Mouse (Mus musculus) kidney, postnatal 4 days (tissue): ENCODE results near the gene Tcf7l1.

ENCODE experiments used
- DNase-seq, 2 experiments: peaks; one replicate each; pipeline ENCODE4 v3.0.0; 2021; ENCODE audit warnings: mixed read lengths in 2 of 2

The Tcf7l1 gene

DNA sequence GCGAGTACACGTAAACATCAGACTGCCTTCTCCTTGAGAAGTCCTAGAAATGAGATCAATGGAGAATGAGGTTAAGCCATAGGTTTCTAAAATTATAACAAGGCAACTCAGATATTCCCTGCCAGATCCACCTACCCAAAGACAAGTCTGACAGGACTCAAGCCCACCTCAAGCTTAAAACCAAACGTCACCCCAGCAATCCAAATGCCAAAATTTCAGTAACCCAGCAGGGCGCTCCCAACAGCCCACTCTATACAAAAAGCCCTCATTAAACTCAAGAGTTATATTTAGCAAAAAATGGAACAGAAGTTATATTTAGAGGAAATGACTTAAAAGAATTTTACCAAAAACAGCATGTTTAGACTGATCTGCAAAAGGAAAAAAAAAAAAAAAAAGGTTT, 5.3 kb downstream of the Tcf7l1 start:
- DNase-seq, result no peak

DNA sequence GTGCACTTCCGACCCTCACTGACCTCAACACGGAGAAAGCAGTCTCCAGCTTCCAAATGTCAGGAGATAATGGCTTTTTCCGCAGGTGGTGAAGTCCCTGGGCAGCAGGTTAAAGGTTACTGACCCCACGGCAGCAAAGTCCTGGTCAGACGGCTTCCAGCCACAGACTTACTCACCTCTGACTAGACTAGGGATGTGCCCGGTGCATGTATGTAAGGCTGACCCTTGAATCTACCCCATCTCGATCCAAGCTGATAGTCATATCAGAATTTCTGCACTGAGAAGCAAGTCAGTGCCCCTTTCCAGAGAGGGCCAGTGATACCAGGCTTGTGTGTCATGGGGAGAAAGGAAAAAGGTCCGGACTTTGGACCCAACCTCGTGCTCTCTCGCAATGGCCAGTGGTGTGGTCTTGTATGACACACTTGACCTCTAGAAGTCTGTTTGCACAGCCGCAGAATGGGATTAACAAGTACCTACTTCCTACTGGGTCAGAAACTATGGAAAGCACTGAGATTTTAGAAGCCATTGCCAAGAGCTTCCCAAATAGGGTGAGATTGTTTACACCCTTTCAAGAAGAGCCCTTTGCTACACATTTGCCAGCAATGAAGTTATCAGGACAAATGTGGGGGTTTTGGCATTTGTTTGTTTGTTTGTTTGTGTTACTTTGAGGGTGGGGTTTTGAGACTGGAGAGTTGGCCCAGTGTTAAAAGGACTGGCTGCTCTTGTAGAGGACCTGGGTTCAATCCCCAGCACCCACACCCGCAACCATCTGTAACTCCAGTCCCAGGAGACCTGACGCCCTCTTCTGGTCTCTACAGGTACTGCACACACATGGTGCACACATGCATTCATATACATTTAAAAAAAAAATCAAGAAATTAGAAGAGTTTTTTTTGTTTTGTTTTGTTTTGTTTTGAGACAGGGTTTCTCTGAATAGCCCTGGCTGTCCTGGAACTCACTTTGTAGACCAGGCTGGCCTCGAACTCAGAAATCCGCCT, 10.0 kb downstream of the Tcf7l1 start:
- no peak for DNase-seq

DNA sequence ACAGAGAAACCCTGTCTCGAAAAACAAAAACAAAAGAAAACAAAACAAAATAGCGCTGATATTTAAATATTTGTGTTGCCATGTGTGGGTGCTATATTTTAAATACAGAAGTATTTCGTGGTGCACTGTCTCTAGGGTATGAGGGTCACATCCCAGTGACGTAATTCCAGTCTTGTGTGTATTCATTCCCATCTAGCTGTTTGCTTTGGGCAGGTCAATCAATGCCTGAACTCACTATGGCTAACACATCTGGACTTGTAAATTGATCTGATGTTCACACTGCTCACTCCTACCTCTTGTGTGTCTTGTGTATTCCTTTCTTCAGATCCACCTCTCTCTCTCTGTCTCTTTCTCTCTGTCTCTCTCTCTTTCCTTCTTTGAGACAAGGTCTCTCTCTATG, 11.8 kb downstream of the Tcf7l1 start:
- no peak for DNase-seq

DNA sequence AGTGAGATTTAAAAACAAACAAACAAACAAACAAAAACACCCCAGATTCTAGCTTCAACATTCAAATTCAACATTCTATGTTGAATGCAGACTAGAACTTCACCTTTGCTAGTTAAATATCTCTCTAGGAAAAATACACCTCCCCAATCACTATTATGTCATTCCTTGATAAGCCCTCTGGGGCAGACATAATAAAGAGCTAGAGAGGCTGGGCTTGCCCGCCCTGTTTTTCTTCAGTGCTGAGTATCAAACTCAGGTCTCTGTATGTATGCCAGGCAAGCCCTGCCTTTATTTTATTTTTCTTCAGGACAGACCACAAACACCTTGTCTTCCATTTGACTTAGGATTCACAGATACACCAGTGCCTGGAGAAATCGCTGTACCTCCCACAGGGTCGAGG, 14.8 kb downstream of the Tcf7l1 start:
- DNase-seq, result no peak

DNA sequence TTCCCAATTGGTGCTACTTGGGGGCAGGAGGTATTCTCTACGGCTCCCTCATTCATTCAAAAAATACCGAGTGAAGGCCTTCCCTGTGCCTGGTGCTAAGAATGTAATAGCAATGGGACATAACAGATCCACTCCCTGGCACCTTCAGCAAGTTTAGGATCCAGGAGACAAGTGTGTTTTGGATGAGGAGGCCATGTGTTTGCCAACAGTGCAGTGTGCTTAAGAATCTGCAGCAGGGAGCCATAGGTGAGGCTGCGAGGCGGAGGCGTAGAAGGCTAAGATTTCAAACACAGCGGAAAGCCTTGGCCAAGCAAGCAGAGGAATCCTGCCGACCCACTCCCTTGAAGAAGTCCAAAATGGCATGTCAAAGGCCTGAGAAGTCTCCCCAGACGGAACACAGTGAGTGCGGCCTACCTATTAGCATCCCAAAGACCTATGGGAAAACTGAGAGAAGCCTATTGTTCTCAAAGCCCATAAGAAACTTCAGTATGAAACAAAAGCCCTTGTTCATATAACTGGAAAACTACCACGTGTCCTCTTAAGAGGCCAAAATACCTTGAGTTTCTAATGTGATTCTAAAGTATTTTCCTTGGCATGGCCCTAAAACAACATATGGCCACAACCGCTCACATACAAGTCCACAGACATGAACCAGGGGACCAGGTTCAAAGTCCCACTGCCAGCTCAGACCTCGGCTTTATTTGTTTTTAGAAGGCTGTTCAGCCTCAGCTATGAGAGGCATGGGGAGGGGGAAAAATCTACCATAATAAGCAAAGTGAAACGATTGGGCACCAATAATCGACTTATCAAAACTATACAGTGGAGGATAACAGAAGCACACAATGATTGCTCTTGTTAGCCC, 18.9 kb downstream of the Tcf7l1 start:
- no peak for DNase-seq

DNA sequence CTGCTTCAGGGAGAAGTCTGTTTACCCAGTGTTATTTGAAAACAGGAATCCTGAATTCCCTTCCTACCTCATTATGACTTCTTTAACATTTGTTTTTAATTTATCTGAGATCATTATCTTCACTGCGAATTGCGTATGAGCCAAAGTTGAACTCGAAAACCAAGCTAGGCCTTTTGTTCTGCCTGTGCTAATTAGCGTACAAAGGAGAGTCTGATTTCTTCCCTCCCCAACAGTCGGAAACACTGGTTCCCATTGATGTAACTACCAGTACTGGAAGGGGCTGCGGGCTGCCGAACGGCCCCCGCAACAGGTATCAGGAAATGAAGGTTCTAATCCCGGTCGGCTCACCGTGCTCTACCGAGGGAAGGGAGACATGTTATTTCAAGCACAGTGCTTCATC, 19.7 kb downstream of the Tcf7l1 start:
- no peak for DNase-seq

DNA sequence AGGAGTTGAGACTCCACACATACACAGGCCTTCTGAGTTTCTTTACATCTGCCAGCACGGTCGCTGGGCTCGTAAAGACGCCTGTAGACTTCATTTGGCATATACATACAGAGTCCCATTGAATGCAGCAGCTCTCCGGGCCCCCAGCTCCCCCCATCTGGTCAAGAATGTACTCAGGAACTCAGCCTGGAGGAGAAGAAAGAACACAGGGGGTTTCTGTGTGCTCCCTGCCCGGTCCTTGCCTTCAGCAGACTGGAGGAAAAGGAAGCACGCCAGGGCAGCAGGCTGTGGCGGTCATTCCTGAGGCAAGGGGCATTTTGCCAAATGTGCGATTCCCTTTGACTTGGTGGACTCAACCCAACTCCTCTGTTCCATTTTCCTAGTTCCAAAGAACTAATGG, 20.2 kb downstream of the Tcf7l1 start:
- peak; percentile 75 to 83 for DNase-seq

DNA sequence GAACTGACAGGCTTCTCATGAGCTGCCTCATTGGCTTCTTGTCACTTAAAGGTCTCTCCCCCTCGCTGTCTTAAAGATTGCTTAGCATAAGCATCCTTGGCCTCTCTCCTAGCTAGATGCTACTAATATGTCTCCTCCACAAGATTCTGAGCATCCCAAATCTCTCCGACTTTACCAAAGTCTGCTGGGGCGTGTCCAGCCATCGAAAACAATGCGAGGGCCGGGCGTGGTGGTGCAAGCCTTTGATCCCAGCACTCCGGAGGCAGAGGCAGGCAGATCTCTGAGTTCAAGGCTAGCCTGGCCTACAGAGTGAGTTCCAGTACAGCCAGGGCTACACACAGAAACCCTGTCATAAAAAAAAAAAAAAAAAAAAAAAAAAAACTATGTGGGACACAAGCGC, 21.0 kb downstream of the Tcf7l1 start:
- DNase-seq, result no peak

DNA sequence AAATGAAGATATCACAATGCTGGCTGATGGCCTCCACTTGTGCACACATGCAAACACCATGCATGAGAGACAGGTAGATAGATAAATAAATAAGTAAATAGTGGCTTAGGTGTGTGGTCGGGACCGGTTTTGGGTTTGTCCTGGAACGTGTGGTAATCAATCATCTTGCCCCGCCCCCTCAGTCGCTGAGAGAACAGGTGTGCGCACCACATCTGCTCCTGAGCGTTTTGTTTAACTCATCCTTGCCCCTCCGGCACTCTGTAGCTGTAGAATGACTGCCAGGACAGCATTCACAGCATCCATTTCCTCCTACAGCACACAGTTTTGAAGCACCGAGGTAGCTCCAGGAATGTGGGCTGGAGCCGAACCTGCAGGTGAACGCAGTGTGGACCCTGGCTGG, 25.4 kb downstream of the Tcf7l1 start:
- DNase-seq, result no peak

DNA sequence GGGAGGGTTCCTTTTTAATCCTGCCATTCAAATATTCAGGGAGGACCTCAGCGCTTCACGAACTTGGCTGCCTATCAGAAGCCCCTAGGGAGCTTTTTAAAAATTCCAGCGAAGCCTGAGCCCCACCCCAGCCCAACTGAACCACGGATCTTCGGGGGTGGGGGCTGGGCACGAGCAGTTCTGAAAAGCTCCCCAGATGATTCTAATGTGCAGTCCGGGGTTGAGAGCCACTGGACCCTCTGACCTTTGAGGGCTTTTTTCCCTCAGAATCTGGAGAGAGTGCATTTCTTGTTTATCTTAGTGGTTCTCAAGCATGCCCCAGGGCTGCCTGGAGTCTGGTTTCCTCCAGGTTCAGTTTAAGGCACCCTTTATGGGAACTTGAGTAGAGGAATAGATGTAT, 27.4 kb downstream of the Tcf7l1 start:
- peak; percentile 48 to 58 for DNase-seq

DNA sequence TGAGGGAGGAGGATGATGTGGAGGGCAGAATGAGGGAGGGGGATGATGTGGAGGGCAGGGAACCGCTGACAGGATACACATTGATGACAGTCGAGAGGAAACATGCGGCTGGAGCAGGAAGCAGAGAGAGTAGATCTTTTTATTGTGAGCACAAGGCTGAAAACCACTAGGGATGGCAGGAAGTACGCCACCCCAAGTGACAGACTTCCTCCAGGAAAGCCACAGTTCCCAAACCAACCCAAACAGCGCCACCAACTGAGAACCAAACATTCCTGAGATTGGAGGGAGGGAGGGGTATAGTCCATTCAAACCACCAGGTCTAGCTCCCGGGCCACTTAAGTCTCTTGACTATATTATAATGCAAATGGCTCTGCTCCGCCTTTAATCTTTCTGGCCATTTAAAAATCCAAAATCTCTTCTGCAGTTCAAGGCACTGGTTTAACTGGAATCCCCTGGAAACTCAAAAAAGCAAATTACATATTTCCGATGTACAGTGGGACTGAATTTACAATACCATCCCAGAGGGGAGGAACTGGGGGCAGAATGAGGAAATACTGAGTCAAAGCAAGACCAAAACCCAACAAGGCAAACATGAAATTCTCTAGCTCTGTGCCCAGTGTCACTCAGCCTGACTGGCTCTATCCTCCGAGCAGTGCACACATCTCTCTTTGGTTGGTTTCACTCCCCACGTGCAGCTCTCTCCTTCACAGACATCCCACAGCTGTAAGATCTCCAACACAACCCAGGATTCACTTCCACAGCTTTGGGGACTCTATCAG, 30.6 kb downstream of the Tcf7l1 start:
- no peak for DNase-seq

DNA sequence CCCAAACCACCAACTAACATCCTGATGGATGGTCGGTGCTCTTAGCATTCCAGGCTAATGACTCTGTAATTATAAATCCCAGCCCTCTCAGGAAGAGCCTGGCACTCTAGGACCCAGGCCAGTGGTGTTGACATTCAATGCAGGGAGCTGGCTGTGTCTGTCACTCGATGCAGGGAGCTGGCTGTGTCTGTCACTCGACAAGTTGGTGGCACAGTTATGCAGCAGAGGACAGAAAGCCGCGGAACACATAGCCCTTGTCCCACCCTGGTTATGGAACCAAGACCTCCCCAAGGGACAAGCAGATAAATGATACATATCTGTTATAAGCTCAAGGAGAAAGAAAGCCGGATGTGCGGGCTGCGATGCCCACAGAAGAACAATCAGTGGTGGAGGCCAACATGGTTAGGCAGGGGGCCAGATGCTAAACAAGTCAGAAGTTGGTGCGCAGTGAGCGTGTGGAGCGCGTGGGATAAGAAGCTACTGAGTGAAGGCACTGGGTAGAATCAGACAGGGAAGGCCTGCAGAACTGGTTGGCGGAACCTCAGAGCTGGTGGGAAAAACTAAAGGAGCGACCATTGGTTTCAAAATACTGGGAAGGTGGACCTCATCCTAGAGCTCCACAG, 33.7 kb downstream of the Tcf7l1 start:
- DNase-seq, result no peak

DNA sequence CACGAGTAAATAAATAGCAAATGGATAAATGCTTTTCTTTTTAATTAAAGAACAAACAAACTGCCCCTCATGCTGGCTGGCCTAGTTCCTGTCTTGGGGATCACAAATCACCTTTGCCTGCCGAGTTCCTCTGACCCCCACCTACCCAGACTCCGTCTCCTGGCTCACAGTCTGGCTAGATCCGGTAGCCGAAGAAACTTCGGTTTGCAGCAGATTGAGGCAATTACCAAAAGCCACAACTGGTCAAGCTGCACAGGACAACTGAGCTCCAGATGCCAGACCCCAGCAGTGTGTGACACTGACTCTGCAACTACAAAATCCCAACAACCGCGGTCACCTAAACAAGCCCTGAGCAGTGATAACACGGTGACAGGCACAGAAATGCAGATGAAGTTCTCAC, 34.8 kb downstream of the Tcf7l1 start:
- no peak for DNase-seq

DNA sequence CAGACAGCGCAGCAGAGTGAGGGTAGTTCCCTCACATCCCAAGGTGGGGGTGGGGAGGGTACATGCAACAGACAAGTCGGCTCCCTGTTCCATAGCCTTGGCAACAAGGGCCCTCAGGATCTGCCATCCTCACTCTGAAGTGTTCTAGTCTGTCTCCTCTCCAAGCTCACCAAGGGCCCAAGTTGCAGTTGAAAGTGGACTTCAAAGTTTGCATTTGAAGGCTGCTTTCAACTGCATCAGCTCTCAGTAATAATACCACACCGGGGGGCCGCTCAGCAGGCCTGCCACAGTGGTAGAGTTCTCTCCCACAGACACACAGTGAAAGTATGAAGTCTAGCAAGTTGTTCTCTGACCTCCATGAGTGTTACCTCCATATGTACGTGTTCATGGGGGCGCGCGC, 35.3 kb downstream of the Tcf7l1 start:
- DNase-seq, result no peak

DNA sequence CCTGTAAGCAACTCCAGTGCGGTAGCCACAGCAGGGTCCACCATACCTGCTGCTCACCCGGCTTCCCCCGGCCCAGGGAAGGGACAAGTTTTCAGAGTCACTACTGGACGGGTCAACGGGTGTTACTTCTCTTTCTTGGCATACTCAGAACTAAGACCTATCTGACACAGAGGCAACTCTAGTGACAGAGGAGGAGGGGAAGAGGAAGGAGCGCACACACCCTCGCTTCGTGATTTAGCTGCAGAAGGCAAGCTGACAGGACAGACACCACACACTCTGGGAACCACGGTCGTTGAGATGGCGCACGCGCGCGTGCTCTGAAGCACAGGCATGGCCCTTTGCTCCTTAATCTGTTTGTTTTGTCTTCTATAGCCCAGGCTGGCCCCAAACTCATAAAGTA, 36.2 kb downstream of the Tcf7l1 start:
- no peak for DNase-seq

DNA sequence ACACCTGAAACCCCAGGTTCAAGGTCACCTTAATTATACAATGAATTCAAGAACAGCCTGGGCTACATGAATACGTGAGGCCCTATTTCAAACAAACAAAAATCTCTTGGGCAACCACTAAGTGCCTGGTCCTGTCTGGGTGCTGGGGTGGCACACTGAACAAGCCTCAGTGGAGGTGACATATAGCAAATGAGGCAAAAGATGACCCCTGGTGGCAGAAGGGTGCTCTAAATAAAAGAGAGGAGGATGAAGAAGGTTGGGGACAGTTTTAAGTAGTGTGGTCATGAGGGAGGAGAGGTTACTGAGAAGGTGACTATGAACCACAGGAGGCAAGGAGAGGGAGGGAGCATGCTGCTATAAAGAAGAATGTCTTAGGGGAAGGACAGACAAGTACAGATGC, 37.8 kb downstream of the Tcf7l1 start:
- no peak for DNase-seq

DNA sequence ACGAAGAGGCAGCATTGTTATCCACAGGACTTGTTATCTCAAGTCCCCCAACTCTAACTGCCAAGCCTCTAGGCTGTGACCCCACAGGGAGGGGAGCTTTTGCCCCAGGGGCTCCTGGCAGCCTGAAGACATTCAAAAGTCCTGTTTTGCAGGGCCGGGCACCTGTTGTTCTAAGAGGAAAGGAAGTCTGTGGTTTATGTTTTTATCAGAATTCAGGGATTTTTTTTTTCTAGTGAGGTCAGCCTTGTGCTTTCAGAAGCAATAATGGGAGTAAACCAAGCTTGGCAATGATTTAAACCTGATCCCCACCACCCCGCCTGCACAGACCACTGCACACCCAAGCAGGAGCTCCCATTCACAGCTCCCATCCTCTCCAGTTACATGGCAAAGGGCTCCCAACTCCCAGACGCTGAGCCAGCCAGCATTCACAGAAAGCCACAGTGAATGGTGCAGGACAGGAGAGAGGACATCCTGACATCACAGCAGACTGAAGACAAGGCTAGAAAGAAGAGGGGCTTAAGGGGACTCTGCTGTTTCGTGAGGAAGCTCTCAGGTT, 40.1 kb downstream of the Tcf7l1 start:
- DNase-seq, result peak; percentile 42 to 52

DNA sequence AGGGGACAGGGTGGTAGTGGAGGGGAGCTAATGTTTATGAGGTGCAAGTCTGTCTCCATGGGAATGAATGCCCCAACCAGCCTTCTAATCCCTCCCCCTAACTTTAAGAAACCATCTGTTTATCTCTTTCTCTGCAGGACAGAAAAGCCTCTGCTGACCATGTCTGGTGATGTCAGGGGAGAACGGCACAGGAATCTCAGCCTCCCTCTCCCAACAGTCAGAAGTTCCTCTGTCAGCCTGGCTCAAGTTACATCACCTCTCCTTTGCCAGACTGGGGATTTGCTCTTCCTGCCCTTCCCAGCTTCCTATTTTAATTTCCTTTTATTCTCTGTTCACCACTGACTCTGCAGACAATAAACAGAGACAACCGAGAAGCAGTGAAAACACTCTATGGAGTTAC, 40.6 kb downstream of the Tcf7l1 start:
- no peak for DNase-seq

DNA sequence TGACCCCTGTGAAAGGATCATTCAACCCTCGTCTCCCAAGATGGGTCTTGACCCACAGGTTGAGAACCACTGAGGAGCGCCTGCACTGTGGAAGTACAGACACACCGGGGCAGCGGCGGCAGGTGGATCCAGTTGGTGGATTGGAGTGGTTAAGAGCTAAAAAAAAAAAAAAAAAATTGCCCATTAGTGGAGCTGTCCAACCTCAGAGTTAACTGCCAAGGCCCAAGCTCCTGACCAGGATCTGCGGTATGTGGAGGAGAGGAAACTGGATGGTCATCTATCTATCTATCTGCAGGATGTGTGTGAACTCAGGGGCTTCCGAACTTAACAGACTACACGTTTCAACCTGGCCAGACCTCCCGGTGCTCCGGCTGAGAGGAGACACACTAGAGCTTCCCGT, 41.2 kb downstream of the Tcf7l1 start:
- DNase-seq, result peak in 1 of 2 experiments; percentile 32

DNA sequence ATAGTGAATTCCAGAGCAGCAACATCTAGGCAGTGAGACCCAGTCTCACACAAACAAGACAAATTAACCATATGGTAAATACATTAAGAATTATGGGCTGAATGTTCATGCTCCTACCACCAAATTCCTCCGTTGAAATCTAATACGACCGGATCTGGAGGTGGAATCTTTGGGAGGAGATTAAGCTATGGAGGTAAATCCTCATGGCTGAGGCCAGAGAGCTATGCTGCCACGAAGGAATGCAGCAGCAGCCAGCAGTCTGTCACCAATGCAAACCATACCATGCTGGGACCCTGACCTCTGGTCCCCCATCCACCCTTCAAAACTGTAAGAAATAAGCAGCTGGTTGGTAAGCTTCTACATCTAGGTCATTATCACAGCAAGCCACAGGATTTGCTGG, 41.9 kb downstream of the Tcf7l1 start:
- DNase-seq, result no peak

DNA sequence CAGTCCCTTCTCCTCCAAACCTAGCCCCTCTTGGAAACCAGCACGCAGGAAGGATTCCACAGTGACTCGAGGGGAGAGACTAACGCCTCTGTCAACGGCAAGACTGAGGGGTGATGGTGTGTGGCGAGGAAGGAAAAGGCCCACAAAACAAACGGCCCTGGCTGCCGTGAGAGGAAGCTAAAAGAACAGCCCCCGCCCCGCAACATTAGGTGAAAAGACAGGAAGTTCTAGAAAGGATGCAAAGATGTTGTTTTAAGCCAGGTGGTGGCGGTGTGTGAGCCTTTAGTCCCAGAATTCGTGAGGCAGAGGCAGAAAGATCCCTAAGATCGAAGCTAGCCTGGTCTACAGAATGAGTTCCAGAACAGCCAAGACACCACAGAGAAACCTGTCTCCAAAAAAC, 43.3 kb downstream of the Tcf7l1 start:
- peak in 1 of 2 experiments; percentile 39 for DNase-seq

DNA sequence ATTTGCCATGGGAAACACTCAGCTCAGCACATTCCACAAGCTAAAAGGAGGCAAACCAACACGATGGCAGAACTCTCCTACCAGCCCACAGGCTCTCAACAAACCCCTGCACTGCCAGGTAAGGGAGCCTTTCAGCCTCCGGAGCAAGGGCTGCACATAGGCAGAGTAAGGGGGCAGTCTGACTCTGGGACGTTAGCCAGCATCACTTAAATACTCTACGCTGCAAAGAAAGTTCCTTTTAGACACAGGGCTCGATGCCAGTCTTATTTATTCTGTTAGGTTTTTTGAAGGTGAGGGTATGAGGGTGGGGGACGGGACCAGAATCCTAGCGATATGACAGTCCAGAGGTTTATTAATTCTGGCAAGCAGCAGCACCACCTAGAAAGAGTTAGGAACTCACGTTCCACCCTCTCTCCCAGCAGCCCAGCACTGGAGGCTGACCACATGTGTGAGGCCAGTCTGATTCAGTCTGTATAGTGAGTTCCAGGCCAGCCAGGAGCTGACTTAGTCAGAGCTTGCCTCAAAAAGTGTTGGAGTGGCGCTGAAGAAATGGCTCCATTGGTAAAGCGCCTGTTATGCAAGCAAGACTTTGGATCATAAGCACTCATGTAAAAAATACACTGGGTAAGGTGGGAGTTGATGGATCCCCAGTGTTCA, 44.8 kb downstream of the Tcf7l1 start:
- DNase-seq, result peak in 1 of 2 experiments; percentile 44
